Mouse (Mus musculus) liver, embryonic 15.5 days (tissue): Measurements from ENCODE around the gene Atp1a2. TPM values are rescaled to one million over a fixed set of nuclear protein-coding genes. Genes with fewer than 3 reads are reported as not detected.

Source experiments
- ATAC-seq: fragments of 200-750 bp; cut with Nextera tagmentation; 2 replicates; pipeline ENCODE4 v1.8.0; 2017; ENCODE audit warnings: moderate number of reproducible peaks, mild to moderate bottlenecking, moderate library complexity; ENCODE audit not compliant: insufficient read depth
- H3K27ac ChIP-seq: fragments of 300-500 bp; sonication (generic); replicated peaks from 2 replicates; pipeline ENCODE4 v1.5.1; 2015; ENCODE audit warnings: mild to moderate bottlenecking, inconsistent platforms
- H3K27me3 ChIP-seq: fragments of 300-500 bp; sonication (generic); 2 replicates; pipeline ENCODE4 v1.6.1; 2015; ENCODE audit warnings: mild to moderate bottlenecking, inconsistent platforms
- H3K36me3 ChIP-seq: fragments of 300-500 bp; sonication (generic); replicated peaks from 2 replicates; pipeline ENCODE4 v1.6.1; 2015; ENCODE audit warnings: moderate library complexity, mild to moderate bottlenecking, inconsistent platforms
- H3K4me1 ChIP-seq: fragments of 300-500 bp; sonication (generic); replicated peaks from 2 replicates; pipeline ENCODE4 v1.6.1; 2015; ENCODE audit warnings: inconsistent platforms
- H3K4me2 ChIP-seq: fragments of 300-500 bp; sonication (generic); 2 replicates; pipeline ENCODE4 v1.6.1; 2015; ENCODE audit warnings: moderate library complexity, mild to moderate bottlenecking, inconsistent platforms
- H3K4me3 ChIP-seq: fragments of 300-500 bp; sonication (generic); replicated peaks from 2 replicates; pipeline ENCODE4 v1.5.1; 2015; ENCODE audit warnings: mild to moderate bottlenecking, inconsistent platforms
- H3K9ac ChIP-seq: fragments of 300-500 bp; sonication (generic); 2 replicates; pipeline ENCODE4 v1.6.1; 2015; ENCODE audit warnings: moderate library complexity, mild to moderate bottlenecking, inconsistent platforms
- H3K9me3 ChIP-seq: fragments of 300-500 bp; sonication (generic); replicated peaks from 2 replicates; pipeline ENCODE4 v1.6.1; 2016; ENCODE audit warnings: inconsistent platforms
- WGBS: fragments of 180-500 bp; shearing (Covaris S2); methylation state at CpG from one replicate; pipeline ENCODE4 v1.1.7; 2015; ENCODE audit warnings: mixed read lengths; ENCODE audit not compliant: insufficient replicate concordance; 5-methylcytosine and 5-hydroxymethylcytosine counted together
- polyA plus RNA-seq: library from polyadenylated mRNA; unstranded; fragments of >200 nt; fragmentation: Nextera tagmentation; extraction: Ambion mirVana; gene quantifications from 2 replicates; pipeline ENCODE4 v1.2.1, GENCODE M21; 2015

The Atp1a2 gene
- polyA plus RNA-seq, 1 experiment from 2014 or later, result 0.39 TPM

GRCm38 (mm10) chr1:172323801-172324359 is 26.0 kb upstream of the Atp1a2 start:
- H3K9ac ChIP-seq, result no peak overlapping the region
- 25% methylated on average over 6 of the region's 6 CpGs for WGBS

GRCm38 (mm10) chr1:172323298-172323697 is 25.4 kb upstream of the Atp1a2 start:
- 38% methylated on average over 5 of the region's 5 CpGs for WGBS
- peaks cover 39% of the 10 kb centered on the region for H3K27me3 ChIP-seq
- H3K36me3 ChIP-seq, result peaks cover 9% of the 10 kb centered on the region; the same call in 1 of the 2 replicates
- H3K4me2 ChIP-seq, result no peak overlapping the region
- no peaks in the 10 kb centered on the region for H3K9me3 ChIP-seq
- no peak for ATAC-seq
- H3K4me1 ChIP-seq, result 0 out of 2 replicates have a peak, but pooled peaks cover 6% of the 10 kb centered on the region
- no peak overlapping the region for H3K9ac ChIP-seq
- H3K27ac ChIP-seq, result no peak overlapping the region
- no peak overlapping the region for H3K4me3 ChIP-seq

More at GRCm38 (mm10) chr1:172323801-172324359, 26.0 kb upstream of the Atp1a2 start:
- Histone ChIP-seq H3K27me3 (peaks cover 45% of the 10 kb centered on the region), H3K9me3 (no peaks in the 10 kb centered on the region), H3K27ac (no peak overlapping the region), H3K4me1 (0 out of 2 replicates have a peak, but pooled peaks cover 6% of the 10 kb centered on the region), H3K4me2 (no peak overlapping the region), H3K36me3 (peaks cover 4% of the 10 kb centered on the region; the same call in 1 of the 2 replicates), H3K4me3 (no peak overlapping the region)
- ATAC-seq, result no peak

DNA sequence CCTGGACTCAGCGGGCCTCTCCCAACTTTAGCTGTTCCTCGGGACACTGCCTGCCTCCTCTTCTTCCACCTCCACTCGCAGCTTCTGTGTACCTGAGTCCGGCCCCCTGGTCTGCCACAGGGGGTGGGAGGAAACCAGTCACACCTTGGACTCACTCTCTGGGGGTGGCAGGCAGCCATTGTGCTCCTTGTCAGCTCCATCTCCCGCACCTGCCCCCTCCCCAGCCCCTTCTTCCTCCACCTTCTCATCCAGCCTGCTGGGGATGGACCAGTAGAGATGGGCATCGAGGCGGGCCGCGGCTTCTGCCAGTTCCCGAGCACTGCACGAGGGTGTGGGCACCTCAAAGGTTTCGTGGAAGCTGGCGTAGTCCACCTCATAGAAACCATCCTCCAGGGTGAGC is 24.9 kb upstream of the Atp1a2 start:
- 48% methylated on average over 13 of the region's 13 CpGs for WGBS
- H3K27me3 ChIP-seq, result peaks cover 34% of the 10 kb centered on the region
- H3K4me1 ChIP-seq, result 0 out of 2 replicates have a peak, but pooled peaks cover 6% of the 10 kb centered on the region
- no peak overlapping the region for H3K27ac ChIP-seq
- H3K9me3 ChIP-seq, result no peaks in the 10 kb centered on the region
- no peak overlapping the region for H3K4me2 ChIP-seq
- H3K4me3 ChIP-seq, result no peak overlapping the region
- ATAC-seq, result no peak
- H3K9ac ChIP-seq, result no peak overlapping the region
- H3K36me3 ChIP-seq, result peaks cover 15% of the 10 kb centered on the region

- ATAC-seq, result no peak
- Histone ChIP-seq H3K4me2 (no peak overlapping the region), H3K27me3 (peaks cover 6% of the 10 kb centered on the region), H3K27ac (no peak overlapping the region), H3K9ac (no peak overlapping the region), H3K9me3 (no peaks in the 10 kb centered on the region), H3K4me1 (no peaks in the 10 kb centered on the region), H3K36me3 (peaks cover 23% of the 10 kb centered on the region), H3K4me3 (no peak overlapping the region)
- WGBS, result 55% methylated on average over 5 of the region's 5 CpGs
Observed at GRCm38 (mm10) chr1:172319921-172320411, 22.1 kb upstream of the Atp1a2 start.

- Histone ChIP-seq H3K4me3 (no peak overlapping the region), H3K36me3 (peaks cover 23% of the 10 kb centered on the region), H3K27me3 (no peaks in the 10 kb centered on the region; the same call in 1 of the 2 replicates), H3K27ac (no peak overlapping the region), H3K9ac (no peak overlapping the region), H3K4me1 (peaks cover under 1% of the 10 kb centered on the region; the same call in 1 of the 2 replicates), H3K4me2 (no peak overlapping the region), H3K9me3 (no peaks in the 10 kb centered on the region)
- ATAC-seq, result no peak
- WGBS, result 81% methylated on average over 7 of the region's 7 CpGs
Observed at GRCm38 (mm10) chr1:172319346-172319745, 21.5 kb upstream of the Atp1a2 start.

GRCm38 (mm10) chr1:172318424-172319035 is 20.7 kb upstream of the Atp1a2 start:
- H3K9me3 ChIP-seq, result no peaks in the 10 kb centered on the region
- no peak overlapping the region for H3K9ac ChIP-seq
- H3K27me3 ChIP-seq, result no peaks in the 10 kb centered on the region
- no peak overlapping the region for H3K4me2 ChIP-seq
- peaks cover 23% of the 10 kb centered on the region for H3K36me3 ChIP-seq
- 84% methylated on average over 19 of the region's 19 CpGs for WGBS
- no peak for ATAC-seq
- peaks cover 8% of the 10 kb centered on the region for H3K4me1 ChIP-seq
- no peak overlapping the region for H3K4me3 ChIP-seq
- H3K27ac ChIP-seq, result no peak overlapping the region

DNA sequence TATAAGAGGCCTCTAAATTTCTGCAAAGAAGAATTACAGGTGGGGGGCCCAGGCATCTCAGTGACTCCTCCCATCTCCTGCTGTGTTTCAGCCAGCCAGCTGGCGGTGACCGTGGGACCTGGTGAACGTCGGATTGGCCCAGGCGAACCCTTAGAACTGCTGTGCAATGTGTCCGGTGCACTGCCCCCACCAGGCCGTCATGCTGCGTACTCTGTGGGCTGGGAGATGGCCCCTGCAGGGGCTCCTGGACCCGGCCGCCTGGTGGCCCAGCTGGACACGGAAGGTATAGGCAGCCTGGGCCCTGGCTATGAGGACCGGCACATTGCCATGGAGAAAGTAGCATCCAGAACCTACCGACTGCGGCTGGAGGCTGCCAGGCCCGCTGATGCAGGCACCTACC is 20.1 kb upstream of the Atp1a2 start:
- no peak overlapping the region for H3K9ac ChIP-seq
- WGBS, result 71% methylated on average over 15 of the region's 15 CpGs
- peaks cover 23% of the 10 kb centered on the region for H3K36me3 ChIP-seq
- no peak overlapping the region for H3K27ac ChIP-seq
- no peaks in the 10 kb centered on the region for H3K9me3 ChIP-seq
- H3K4me3 ChIP-seq, result no peak overlapping the region
- no peak overlapping the region for H3K4me2 ChIP-seq
- no peak for ATAC-seq
- H3K4me1 ChIP-seq, result peaks cover 14% of the 10 kb centered on the region
- H3K27me3 ChIP-seq, result no peaks in the 10 kb centered on the region

DNA sequence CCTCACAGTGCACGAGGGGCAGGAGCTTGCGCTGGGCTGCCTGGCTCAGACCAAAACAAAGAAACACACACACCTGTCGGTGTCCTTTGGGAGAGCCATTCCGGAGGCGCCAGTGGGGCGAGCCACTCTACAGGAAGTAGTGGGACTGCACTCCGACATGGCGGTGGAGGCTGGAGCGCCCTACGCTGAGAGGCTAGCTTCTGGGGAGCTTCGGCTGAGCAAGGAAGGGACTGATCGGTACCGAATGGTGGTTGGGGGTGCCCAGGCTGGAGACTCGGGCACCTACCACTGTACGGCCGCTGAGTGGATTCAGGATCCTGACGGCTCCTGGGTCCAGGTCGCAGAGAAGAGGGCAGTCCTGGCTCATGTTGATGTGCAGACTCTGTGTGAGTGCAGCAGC is 19.6 kb upstream of the Atp1a2 start:
- H3K27me3 ChIP-seq, result no peaks in the 10 kb centered on the region
- 77% methylated on average over 18 of the region's 18 CpGs for WGBS
- H3K4me3 ChIP-seq, result no peak overlapping the region
- H3K27ac ChIP-seq, result no peak overlapping the region
- no peak overlapping the region for H3K9ac ChIP-seq
- no peak overlapping the region for H3K4me2 ChIP-seq
- no peaks in the 10 kb centered on the region for H3K9me3 ChIP-seq
- H3K4me1 ChIP-seq, result peaks cover 19% of the 10 kb centered on the region
- ATAC-seq, result no peak
- H3K36me3 ChIP-seq, result peaks cover 23% of the 10 kb centered on the region

DNA sequence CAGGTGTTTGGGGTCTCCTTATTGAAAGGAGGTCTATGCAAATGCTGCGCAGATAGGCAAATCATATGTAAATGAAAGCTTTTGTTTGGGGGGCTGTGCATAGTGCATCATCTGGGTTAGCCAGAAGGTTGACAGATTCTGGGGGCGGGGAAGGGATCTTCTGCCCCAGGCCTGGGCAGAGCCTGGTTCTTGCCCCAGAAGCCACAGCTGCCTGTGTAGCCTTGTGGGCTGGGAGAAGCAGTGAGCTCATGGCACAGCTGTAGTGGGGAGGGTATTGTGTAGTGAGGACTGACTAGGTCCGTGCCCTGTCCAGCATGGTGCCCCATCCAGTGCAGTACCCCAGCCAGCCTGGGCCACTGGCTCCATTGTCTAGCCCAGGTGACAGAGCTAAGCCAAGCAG is 17.0 kb upstream of the Atp1a2 start:
- Histone ChIP-seq H3K27ac (no peak overlapping the region), H3K9me3 (no peaks in the 10 kb centered on the region), H3K36me3 (peaks cover 23% of the 10 kb centered on the region), H3K27me3 (no peaks in the 10 kb centered on the region), H3K4me3 (no peak overlapping the region), H3K4me2 (no peak overlapping the region), H3K9ac (no peak overlapping the region), H3K4me1 (peaks cover 43% of the 10 kb centered on the region)
- ATAC-seq, result no peak
- 75% methylated on average over 3 of the region's 3 CpGs for WGBS

DNA sequence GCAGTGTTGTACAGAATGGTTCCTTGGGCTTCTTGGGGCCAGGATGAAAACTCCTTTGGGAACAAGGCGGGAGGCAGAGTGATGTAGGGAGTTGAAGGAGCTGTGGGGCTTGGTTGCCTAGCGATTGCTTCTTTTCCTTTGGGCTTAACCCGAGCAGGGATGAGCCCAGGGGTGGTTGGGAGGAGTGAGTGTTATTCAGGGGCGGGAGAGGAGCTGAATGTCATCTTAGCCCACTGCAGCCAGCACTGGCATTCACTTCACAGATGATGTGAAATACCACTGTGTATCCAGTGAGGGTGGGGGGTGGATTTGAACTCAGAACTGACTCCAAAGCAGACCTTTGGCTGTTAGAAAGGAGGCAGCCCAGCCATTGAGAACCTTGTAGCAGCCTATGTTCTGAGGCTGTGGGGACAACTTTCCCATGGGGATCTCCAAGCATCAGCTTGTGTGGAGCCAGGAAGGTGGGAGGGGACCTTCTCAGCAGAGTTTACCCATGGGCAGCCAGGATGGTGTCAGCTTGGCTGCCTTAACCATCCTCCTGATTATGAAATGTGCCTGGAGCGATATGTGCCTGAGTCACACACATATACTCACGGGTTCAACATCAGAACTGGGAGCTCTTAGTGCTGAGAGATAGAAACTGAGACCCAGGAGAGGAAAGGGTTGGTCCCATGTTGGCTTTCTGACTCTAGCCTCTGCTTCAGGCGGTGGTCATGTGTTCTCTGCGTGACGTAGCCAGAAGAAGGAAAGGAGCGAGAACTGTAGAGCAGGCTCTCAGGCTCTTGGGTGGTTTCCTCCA is 15.9 kb upstream of the Atp1a2 start:
- Histone ChIP-seq H3K4me2 (peak overlapping the region; percentile 90), H3K27ac (no peak overlapping the region), H3K9ac (no peak overlapping the region), H3K4me1 (peaks cover 50% of the 10 kb centered on the region), H3K4me3 (peak overlapping the region; percentile 75; the same call in 1 of the 2 replicates), H3K9me3 (no peaks in the 10 kb centered on the region), H3K27me3 (no peaks in the 10 kb centered on the region), H3K36me3 (peaks cover 19% of the 10 kb centered on the region)
- ATAC-seq, result no peak
- 69% methylated on average over 10 of the region's 10 CpGs for WGBS
